ENCODE assay signal across 8 mouse cellular contexts in the genomic region with DNA sequence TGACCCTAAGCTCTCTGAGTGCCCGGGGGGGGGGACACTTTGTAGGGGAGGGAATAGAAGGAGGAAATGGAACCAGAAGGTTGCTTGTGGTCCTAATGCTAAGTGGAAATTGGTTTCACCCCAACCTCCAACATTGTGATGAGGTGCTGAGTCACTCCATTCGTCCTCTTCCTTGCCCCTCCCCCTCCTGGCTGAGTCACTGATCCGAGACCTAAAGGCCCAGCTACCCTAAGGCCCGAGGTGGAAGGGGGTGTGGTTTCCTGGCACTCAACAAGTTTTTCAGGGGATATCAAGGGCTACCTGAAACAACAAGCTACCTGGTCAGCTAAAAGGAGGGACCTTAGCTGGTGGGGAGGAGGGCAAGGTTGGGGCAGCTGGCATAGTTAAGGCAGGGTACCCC. TPM values are rescaled to one million over a fixed set of nuclear protein-coding genes. Genes with fewer than 3 reads are reported as not detected.
DNase-seq lines count a peak whose midpoint lies in the region; ATAC-seq lines count a peak whose summit lies in the region.

No protein-coding gene starts in this region.

- WGBS in heart, embryonic 10.5 days, result 21% methylated on average over 4 of the region's 4 CpGs
- WGBS in intestine, embryonic 16.5 days, result 35% methylated on average over 4 of the region's 4 CpGs
- 24% methylated on average over 4 of the region's 4 CpGs for WGBS in hindbrain, embryonic 16.5 days

- DNase-seq in heart, embryonic 10.5 days (ENCODE audit: low spot score), result no peak
- DNase-seq in heart, postnatal 4 days, result no peak
- DNase-seq in R1 (ENCODE audit: low read depth, low spot score), result peak; percentile 88
- DNase-seq in layer of hippocampus, adult 18-20 months (ENCODE audit: low spot score in 2 of 2), result no peak

- H3K4me2 ChIP-seq in intestine, embryonic 16.5 days (ENCODE audit: low read depth, low read length), result no peak overlapping the region
- H3K4me2 ChIP-seq in hindbrain, embryonic 16.5 days (ENCODE audit: low read length), result no peak overlapping the region

- no peaks in the 10 kb centered on the region for H3K27me3 ChIP-seq in heart, embryonic 10.5 days (ENCODE audit: insufficient read depth, poor library complexity, severe bottlenecking)
- no peaks in the 10 kb centered on the region for H3K27me3 ChIP-seq in megakaryocyte, embryonic 14.5 days (replicated peaks)
- H3K27me3 ChIP-seq in intestine, embryonic 16.5 days (replicated peaks; ENCODE audit: control insufficient read depth, insufficient read depth, low read length), result no peaks in the 10 kb centered on the region
- H3K27me3 ChIP-seq in hindbrain, embryonic 16.5 days (replicated peaks; ENCODE audit: control insufficient read depth, insufficient read depth, low read length), result no peaks in the 10 kb centered on the region

- peak; percentile 50 for ATAC-seq in granulocyte monocyte progenitor cell, adult 5-6 weeks (replicated peaks; ENCODE audit: poor library complexity, severe bottlenecking)
- no peak for ATAC-seq in intestine, embryonic 16.5 days
- ATAC-seq in hindbrain, embryonic 16.5 days, result no peak

- H3K4me1 ChIP-seq in heart, embryonic 10.5 days, result peaks cover 21% of the 10 kb centered on the region
- peaks cover 100% of the 10 kb centered on the region for H3K4me1 ChIP-seq in megakaryocyte, embryonic 14.5 days
- H3K4me1 ChIP-seq in intestine, embryonic 16.5 days (ENCODE audit: control insufficient read depth, insufficient read depth, low read length), result peaks cover 1% of the 10 kb centered on the region; the same call in 1 of the 2 replicates
- H3K4me1 ChIP-seq in hindbrain, embryonic 16.5 days (ENCODE audit: control insufficient read depth, insufficient read depth, low read depth, low read length), result no peaks in the 10 kb centered on the region

- no peak overlapping the region for H3K4me3 ChIP-seq in heart, embryonic 10.5 days
- peak overlapping the region; percentile 79 for H3K4me3 ChIP-seq in megakaryocyte, embryonic 14.5 days (replicated peaks)
- no peak overlapping the region for H3K4me3 ChIP-seq in intestine, embryonic 16.5 days (ENCODE audit: low read length)
- no peak overlapping the region for H3K4me3 ChIP-seq in hindbrain, embryonic 16.5 days (ENCODE audit: low read length)

- no peak overlapping the region for H3K9ac ChIP-seq in intestine, embryonic 16.5 days (ENCODE audit: low read depth, low read length)
- no peak overlapping the region for H3K9ac ChIP-seq in hindbrain, embryonic 16.5 days (ENCODE audit: low read depth, low read length)

- no peaks in the 10 kb centered on the region for H3K36me3 ChIP-seq in heart, embryonic 10.5 days
- H3K36me3 ChIP-seq in megakaryocyte, embryonic 14.5 days (replicated peaks; ENCODE audit: low read length), result no peaks in the 10 kb centered on the region
- no peaks in the 10 kb centered on the region for H3K36me3 ChIP-seq in intestine, embryonic 16.5 days (ENCODE audit: control insufficient read depth, insufficient read depth, low read length)
- H3K36me3 ChIP-seq in hindbrain, embryonic 16.5 days (ENCODE audit: control insufficient read depth, insufficient read depth, low read length), result no peaks in the 10 kb centered on the region

- no peaks in the 10 kb centered on the region for H3K9me3 ChIP-seq in heart, embryonic 10.5 days
- no peaks in the 10 kb centered on the region for H3K9me3 ChIP-seq in megakaryocyte, embryonic 14.5 days
- H3K9me3 ChIP-seq in intestine, embryonic 16.5 days (ENCODE audit: control insufficient read depth, low read length), result no peaks in the 10 kb centered on the region
- no peaks in the 10 kb centered on the region for H3K9me3 ChIP-seq in hindbrain, embryonic 16.5 days (ENCODE audit: control insufficient read depth, low read length)

- peak overlapping the region; percentile 62; the same call in 1 of the 2 replicates for H3K27ac ChIP-seq in heart, embryonic 10.5 days
- H3K27ac ChIP-seq in intestine, embryonic 16.5 days (ENCODE audit: low read length), result no peak overlapping the region
- H3K27ac ChIP-seq in hindbrain, embryonic 16.5 days (ENCODE audit: low read depth, low read length), result no peak overlapping the region

RNA-seq across cellular contexts. Expression of a gene that starts 5.4 kb away (rescaled TPM):
- polyA plus RNA-seq in heart, embryonic 10.5 days (2016; fragmentation: Nextera tagmentation; extraction: Ambion mirVana), result 293 and 402 TPM in 2 replicates
- total RNA-seq in heart, postnatal 4 days (2021), result 100 to 1,000 TPM; 344 to 370 TPM
- total RNA-seq in granulocyte monocyte progenitor cell, adult 5-6 weeks (2014; fragmentation: Nextera tagmentation), result 152 and 191 TPM in 2 replicates
- 128 and 144 TPM in 2 replicates for total RNA-seq in granulocyte monocyte progenitor cell, adult 5-6 weeks (2017)
- 432 and 816 TPM in 2 replicates for polyA plus RNA-seq in megakaryocyte, embryonic 14.5 days (2012; ENCODE audit: insufficient read depth, low replicate concordance)
- polyA plus RNA-seq in intestine, embryonic 16.5 days (2015; fragmentation: Nextera tagmentation; extraction: Ambion mirVana), result 395 and 444 TPM in 2 replicates
- total RNA-seq in layer of hippocampus, adult 18-20 months (2021), result 100 to 1,000 TPM; 303 to 349 TPM
- 356 and 378 TPM in 2 replicates for polyA plus RNA-seq in hindbrain, embryonic 16.5 days (2015; fragmentation: Nextera tagmentation; extraction: Ambion mirVana)

RNA-seq across cellular contexts. Expression of a gene that starts 10.7 kb away (rescaled TPM):
- polyA plus RNA-seq in heart, embryonic 10.5 days (2016; fragmentation: Nextera tagmentation; extraction: Ambion mirVana), result 0.55 and 0.92 TPM in 2 replicates
- 1 to 10 TPM in 1 of 2 experiments, under 1 TPM in 1; 0.43 to 1.7 TPM for total RNA-seq in heart, postnatal 4 days (2021)
- not detected in 2 replicates for total RNA-seq in granulocyte monocyte progenitor cell, adult 5-6 weeks (2014; fragmentation: Nextera tagmentation)
- total RNA-seq in granulocyte monocyte progenitor cell, adult 5-6 weeks (2017), result 38.0 and 63.2 TPM in 2 replicates
- 14.0 and 303 TPM in 2 replicates for polyA plus RNA-seq in megakaryocyte, embryonic 14.5 days (2012; ENCODE audit: insufficient read depth, low replicate concordance)
- 0.43 and 2.3 TPM in 2 replicates for polyA plus RNA-seq in intestine, embryonic 16.5 days (2015; fragmentation: Nextera tagmentation; extraction: Ambion mirVana)
- total RNA-seq in layer of hippocampus, adult 18-20 months (2021), result 1 to 10 TPM in 1 of 2 experiments, under 1 TPM in 1; 0.94 to 6.7 TPM
- 6.4 TPM in 1 of 2 replicates, not detected in the other for polyA plus RNA-seq in hindbrain, embryonic 16.5 days (2015; fragmentation: Nextera tagmentation; extraction: Ambion mirVana)

RNA-seq across cellular contexts. Expression of a gene that starts 19.6 kb away (rescaled TPM):
- polyA plus RNA-seq in heart, embryonic 10.5 days (2016; fragmentation: Nextera tagmentation; extraction: Ambion mirVana), result 7.7 and 12.5 TPM in 2 replicates
- total RNA-seq in heart, postnatal 4 days (2021), result 1 to 10 TPM; 2.0 TPM
- total RNA-seq in granulocyte monocyte progenitor cell, adult 5-6 weeks (2014; fragmentation: Nextera tagmentation), result 1.5 TPM in 1 of 2 replicates, not detected in the other
- total RNA-seq in granulocyte monocyte progenitor cell, adult 5-6 weeks (2017), result not detected in 2 replicates
- 3.4 and 19.5 TPM in 2 replicates for polyA plus RNA-seq in megakaryocyte, embryonic 14.5 days (2012; ENCODE audit: insufficient read depth, low replicate concordance)
- polyA plus RNA-seq in intestine, embryonic 16.5 days (2015; fragmentation: Nextera tagmentation; extraction: Ambion mirVana), result 1.8 and 2.4 TPM in 2 replicates
- 10 to 100 TPM; 36.8 to 37.1 TPM for total RNA-seq in layer of hippocampus, adult 18-20 months (2021)
- 13.3 and 14.9 TPM in 2 replicates for polyA plus RNA-seq in hindbrain, embryonic 16.5 days (2015; fragmentation: Nextera tagmentation; extraction: Ambion mirVana)

RNA-seq across cellular contexts. Expression of a gene that starts 41.5 kb away (rescaled TPM):
- polyA plus RNA-seq in heart, embryonic 10.5 days (2016; fragmentation: Nextera tagmentation; extraction: Ambion mirVana), result 0.38 and 1.3 TPM in 2 replicates
- not detected for total RNA-seq in heart, postnatal 4 days (2021)
- not detected in 2 replicates for total RNA-seq in granulocyte monocyte progenitor cell, adult 5-6 weeks (2014; fragmentation: Nextera tagmentation)
- total RNA-seq in granulocyte monocyte progenitor cell, adult 5-6 weeks (2017), result not detected in 2 replicates
- 3.4 TPM in 1 of 2 replicates, not detected in the other for polyA plus RNA-seq in megakaryocyte, embryonic 14.5 days (2012; ENCODE audit: insufficient read depth, low replicate concordance)
- 8.8 and 10.4 TPM in 2 replicates for polyA plus RNA-seq in intestine, embryonic 16.5 days (2015; fragmentation: Nextera tagmentation; extraction: Ambion mirVana)
- total RNA-seq in layer of hippocampus, adult 18-20 months (2021), result not detected
- polyA plus RNA-seq in hindbrain, embryonic 16.5 days (2015; fragmentation: Nextera tagmentation; extraction: Ambion mirVana), result not detected in 2 replicates

RNA-seq across cellular contexts. Expression of a gene that starts 48.4 kb away (rescaled TPM):
- 51.9 and 56.4 TPM in 2 replicates for polyA plus RNA-seq in heart, embryonic 10.5 days (2016; fragmentation: Nextera tagmentation; extraction: Ambion mirVana)
- total RNA-seq in heart, postnatal 4 days (2021), result 10 to 100 TPM in 1 of 2 experiments, 1 to 10 TPM in 1; 6.6 to 16.4 TPM
- 5.6 and 6.0 TPM in 2 replicates for total RNA-seq in granulocyte monocyte progenitor cell, adult 5-6 weeks (2014; fragmentation: Nextera tagmentation)
- 3.0 and 8.1 TPM in 2 replicates for total RNA-seq in granulocyte monocyte progenitor cell, adult 5-6 weeks (2017)
- 3.4 TPM in 1 of 2 replicates, not detected in the other for polyA plus RNA-seq in megakaryocyte, embryonic 14.5 days (2012; ENCODE audit: insufficient read depth, low replicate concordance)
- polyA plus RNA-seq in intestine, embryonic 16.5 days (2015; fragmentation: Nextera tagmentation; extraction: Ambion mirVana), result 4.3 and 4.7 TPM in 2 replicates
- total RNA-seq in layer of hippocampus, adult 18-20 months (2021), result 1 to 10 TPM in 1 of 2 experiments, not detected in 1; 1.2 TPM
- 2.0 and 22.5 TPM in 2 replicates for polyA plus RNA-seq in hindbrain, embryonic 16.5 days (2015; fragmentation: Nextera tagmentation; extraction: Ambion mirVana)
